Mouse (Mus musculus): Measurements from ENCODE around the gene Aloxe3.

Aloxe3 gene

GRCm38 (mm10) chr11:69095511-69096231 lies 30.0 kb upstream of the Aloxe3 start:
- no peak for DNase-seq (ENCODE audit: low spot score)

GRCm38 (mm10) chr11:69096360-69096986 lies 29.2 kb upstream of the Aloxe3 start:
- no peak for DNase-seq (ENCODE audit: low spot score)

GRCm38 (mm10) chr11:69096987-69097900 lies 28.5 kb upstream of the Aloxe3 start:
- peak; percentile 85 for DNase-seq (ENCODE audit: low spot score)

GRCm38 (mm10) chr11:69098039-69098761 lies 27.5 kb upstream of the Aloxe3 start:
- DNase-seq (ENCODE audit: low spot score), result no peak

- DNase-seq (ENCODE audit: low spot score), result peak; percentile 95
Measured at GRCm38 (mm10) chr11:69098762-69099091, 27.0 kb upstream of the Aloxe3 start.

GRCm38 (mm10) chr11:69099177-69099914 lies 26.4 kb upstream of the Aloxe3 start:
- no peak for DNase-seq (ENCODE audit: low spot score)

GRCm38 (mm10) chr11:69099915-69100345 lies 25.8 kb upstream of the Aloxe3 start:
- peak; percentile 84 for DNase-seq (ENCODE audit: low spot score)

GRCm38 (mm10) chr11:69100639-69101360 lies 24.9 kb upstream of the Aloxe3 start:
- no peak for DNase-seq (ENCODE audit: low spot score)

- DNase-seq (ENCODE audit: low spot score), result no peak
Measured at GRCm38 (mm10) chr11:69101604-69102402, 23.9 kb upstream of the Aloxe3 start.

- DNase-seq (ENCODE audit: low spot score), result no peak
Measured at GRCm38 (mm10) chr11:69102403-69102725, 23.3 kb upstream of the Aloxe3 start.

- no peak for DNase-seq (ENCODE audit: low spot score)
Measured at GRCm38 (mm10) chr11:69103121-69103520, 22.6 kb upstream of the Aloxe3 start.

- no peak for DNase-seq (ENCODE audit: low spot score)
Measured at GRCm38 (mm10) chr11:69103531-69104435, 21.9 kb upstream of the Aloxe3 start.

- DNase-seq (ENCODE audit: low spot score), result no peak
Measured at GRCm38 (mm10) chr11:69104487-69104886, 21.2 kb upstream of the Aloxe3 start.

- no peak for DNase-seq (ENCODE audit: low spot score)
Measured at GRCm38 (mm10) chr11:69105227-69105626, 20.5 kb upstream of the Aloxe3 start.

- no peak for DNase-seq (ENCODE audit: low spot score)
Measured at GRCm38 (mm10) chr11:69105796-69106195, 19.9 kb upstream of the Aloxe3 start.

- DNase-seq (ENCODE audit: low spot score), result no peak
Measured at GRCm38 (mm10) chr11:69106299-69106698, 19.4 kb upstream of the Aloxe3 start.

- DNase-seq (ENCODE audit: low spot score), result no peak
Measured at GRCm38 (mm10) chr11:69106842-69107241, 18.9 kb upstream of the Aloxe3 start.

GRCm38 (mm10) chr11:69107676-69108075 lies 18.0 kb upstream of the Aloxe3 start:
- DNase-seq (ENCODE audit: low spot score), result no peak

GRCm38 (mm10) chr11:69108223-69108622 lies 17.5 kb upstream of the Aloxe3 start:
- no peak for DNase-seq (ENCODE audit: low spot score)

All from retina, embryonic 14.5 days (tissue).